Mouse (Mus musculus) heart, adult 8-10 months (tissue): ENCODE measurements around the gene Clpx. TPM values are rescaled to one million over a fixed set of nuclear protein-coding genes. Genes with fewer than 3 reads are reported as not detected.
"Not testable (repeated sequence)": the region's sequence is repeated elsewhere in the genome, so short reads cannot be mapped to it uniquely, and the experiment has no call there.

Experiments used
- DNase-seq: peaks from one replicate; pipeline ENCODE4 v3.0.0; 2022; ENCODE audit warnings: low spot score
- total RNA-seq, 4 experiments: library from RNA; stranded (reverse); gene quantifications; 2 replicates each; pipeline ENCODE4 v1.2.4; 2022

The Clpx gene
- total RNA-seq = 100 to 1,000 TPM in 2 of 4 experiments, 10 to 100 TPM in 2; 82.7 to 113 (median 100) TPM

- peak; percentile 99 for DNase-seq
Observed at GRCm38 (mm10) chr9:65293973-65294715, at the start of gene Clpx. Gene Clpx, plus strand, starts transcription at chr9:65294260.

GRCm38 (mm10) chr9:65247502-65248376 lies 46.3 kb upstream of the Clpx start:
- DNase-seq = peak; percentile 35

GRCm38 (mm10) chr9:65248377-65248690 lies 45.7 kb upstream of the Clpx start:
- DNase-seq = no peak

- DNase-seq = no peak
Observed at GRCm38 (mm10) chr9:65252026-65252425, 42.0 kb upstream of the Clpx start.

- DNase-seq = no peak
Observed at GRCm38 (mm10) chr9:65255906-65256600, 38.0 kb upstream of the Clpx start.

GRCm38 (mm10) chr9:65257218-65257910 lies 36.7 kb upstream of the Clpx start:
- no peak for DNase-seq

GRCm38 (mm10) chr9:65259366-65259765 lies 34.7 kb upstream of the Clpx start:
- DNase-seq = no peak

- DNase-seq = peak; percentile 52
Observed at GRCm38 (mm10) chr9:65261591-65262230, 32.3 kb upstream of the Clpx start.

GRCm38 (mm10) chr9:65262641-65263120 lies 31.4 kb upstream of the Clpx start:
- DNase-seq = no peak

GRCm38 (mm10) chr9:65264959-65265358 lies 29.1 kb upstream of the Clpx start, which contains the start of gene Cilp:
Gene Cilp, plus strand, starts transcription at chr9:65265180.
- no peak for DNase-seq

- DNase-seq = no peak
Observed at GRCm38 (mm10) chr9:65267742-65268515, 26.1 kb upstream of the Clpx start.

- DNase-seq = no peak
Observed at GRCm38 (mm10) chr9:65273048-65273809, 20.8 kb upstream of the Clpx start.

GRCm38 (mm10) chr9:65273873-65274272 lies 20.2 kb upstream of the Clpx start:
- no peak for DNase-seq

- not testable (repeated sequence) for DNase-seq
Observed at GRCm38 (mm10) chr9:65274851-65275250, 19.2 kb upstream of the Clpx start.

- no peak for DNase-seq
Observed at GRCm38 (mm10) chr9:65275810-65276530, 18.1 kb upstream of the Clpx start.

- peak; percentile 48 for DNase-seq
Observed at GRCm38 (mm10) chr9:65281536-65282151, 12.4 kb upstream of the Clpx start.

- peak; percentile 62 for DNase-seq
Observed at GRCm38 (mm10) chr9:65283301-65283700, 10.8 kb upstream of the Clpx start.

GRCm38 (mm10) chr9:65288252-65288651 lies 5.8 kb upstream of the Clpx start:
- not testable (repeated sequence) for DNase-seq
